Comparison of ENCODE assay signal across 21 mouse cellular contexts in the genomic region with DNA sequence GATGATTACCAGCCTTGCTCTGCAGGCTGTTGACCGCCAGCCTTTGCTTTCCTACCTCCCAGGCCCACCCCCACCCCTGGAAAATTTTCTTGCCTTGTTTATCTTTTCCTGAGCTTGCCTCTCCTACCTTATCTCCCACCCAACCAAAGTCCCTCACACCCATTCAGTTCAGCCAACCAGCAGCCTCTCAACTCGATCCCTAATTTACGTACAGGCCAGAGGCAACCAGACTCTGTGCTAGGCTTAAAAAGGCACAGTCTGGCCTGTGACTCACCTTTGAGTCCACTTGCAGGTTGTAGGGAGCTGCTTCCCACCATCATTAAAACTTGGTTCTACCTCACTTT. TPM values are rescaled to one million over a fixed set of nuclear protein-coding genes. Genes with fewer than 3 reads are reported as not detected.
DNase-seq lines count a peak whose midpoint lies in the region; ATAC-seq lines count a peak whose summit lies in the region.
"Had no signal": no experiment of that assay in that cellular context is flagged by ENCODE, and none has a peak within 500 bp of the region (broad histone marks: within the 10 kb centered on the region; RNA-seq: fewer than 3 reads in every experiment).

No protein-coding gene starts in this region.

- peak; percentile 77 for ATAC-seq in heart, embryonic 11.5 days (replicated peaks; ENCODE audit: insufficient number of reproducible peaks, low FRiP score, low TSS enrichment)
- ATAC-seq in erythroblast, adult 5-6 weeks (replicated peaks; ENCODE audit: low FRiP score, poor library complexity, severe bottlenecking) = peak; percentile 92
- ATAC-seq in liver, embryonic 13.5 days (ENCODE audit: low read depth) = peak; percentile 96
- ATAC-seq in stomach, embryonic 15.5 days (ENCODE audit: insufficient read depth, low FRiP score, low read depth) = peak; percentile 81
- no peak for ATAC-seq in forebrain, embryonic 11.5 days (replicated peaks; ENCODE audit: low FRiP score)
- ATAC-seq: forebrain, embryonic 13.5 days had no signal

- WGBS in heart, embryonic 11.5 days (ENCODE audit: insufficient replicate concordance) = 27% methylated on average over 3 of the region's 3 CpGs
- WGBS in heart, embryonic 10.5 days = 26% methylated on average over 3 of the region's 3 CpGs
- WGBS in liver, embryonic 13.5 days (ENCODE audit: insufficient replicate concordance) = 7% methylated on average over 3 of the region's 3 CpGs
- 50% methylated on average over 3 of the region's 3 CpGs for WGBS in stomach, embryonic 15.5 days
- WGBS in forebrain, embryonic 11.5 days = 85% methylated on average over 3 of the region's 3 CpGs

- H3K36me3 ChIP-seq in heart, embryonic 11.5 days (ENCODE audit: control insufficient read depth, insufficient read depth, low read length) = no peaks in the 10 kb centered on the region
- no peaks in the 10 kb centered on the region for H3K36me3 ChIP-seq in heart, embryonic 10.5 days
- H3K36me3 ChIP-seq in liver, embryonic 13.5 days = no peaks in the 10 kb centered on the region
- no peaks in the 10 kb centered on the region for H3K36me3 ChIP-seq in stomach, embryonic 15.5 days
- H3K36me3 ChIP-seq in forebrain, embryonic 11.5 days (ENCODE audit: control insufficient read depth, insufficient read depth, low read length) = no peaks in the 10 kb centered on the region
- H3K36me3 ChIP-seq: embryonic facial prominence, embryonic 13.5 days; hindbrain, embryonic 13.5 days; lung, embryonic 15.5 days had no signal

- H3K9me3 ChIP-seq in heart, embryonic 11.5 days (replicated peaks; ENCODE audit: control insufficient read depth, low read length) = no peaks in the 10 kb centered on the region
- no peaks in the 10 kb centered on the region for H3K9me3 ChIP-seq in heart, embryonic 10.5 days
- H3K9me3 ChIP-seq in liver, embryonic 13.5 days (replicated peaks) = no peaks in the 10 kb centered on the region
- no peaks in the 10 kb centered on the region for H3K9me3 ChIP-seq in stomach, embryonic 15.5 days
- H3K9me3 ChIP-seq in forebrain, embryonic 11.5 days (ENCODE audit: control insufficient read depth, low read length) = no peaks in the 10 kb centered on the region
- H3K9me3 ChIP-seq: embryonic facial prominence, embryonic 13.5 days; forebrain, embryonic 13.5 days; hindbrain, embryonic 13.5 days; lung, embryonic 15.5 days had no signal

- H3K4me1 ChIP-seq in heart, embryonic 11.5 days (ENCODE audit: control insufficient read depth, insufficient read depth, low read length) = peaks cover 13% of the 10 kb centered on the region
- H3K4me1 ChIP-seq in heart, embryonic 10.5 days = peaks cover 13% of the 10 kb centered on the region
- peaks cover 41% of the 10 kb centered on the region for H3K4me1 ChIP-seq in liver, embryonic 13.5 days (replicated peaks)
- H3K4me1 ChIP-seq in stomach, embryonic 15.5 days = peaks cover 10% of the 10 kb centered on the region
- H3K4me1 ChIP-seq in forebrain, embryonic 11.5 days (replicated peaks; ENCODE audit: control insufficient read depth, insufficient read depth, low read length) = no peaks in the 10 kb centered on the region
- H3K4me1 ChIP-seq: embryonic facial prominence, embryonic 13.5 days; forebrain, embryonic 13.5 days; hindbrain, embryonic 13.5 days had no signal

- peak overlapping the region; percentile 74 for H3K27ac ChIP-seq in heart, embryonic 11.5 days (ENCODE audit: low read depth, low read length)
- no peak overlapping the region; the same call in 1 of the 2 replicates for H3K27ac ChIP-seq in heart, embryonic 10.5 days
- peak overlapping the region; percentile 88 for H3K27ac ChIP-seq in liver, embryonic 13.5 days
- H3K27ac ChIP-seq in stomach, embryonic 15.5 days = peak overlapping the region; percentile 51; the same call in 1 of the 2 replicates
- H3K27ac ChIP-seq in forebrain, embryonic 11.5 days (ENCODE audit: low read depth, low read length) = no peak overlapping the region
- H3K27ac ChIP-seq: embryonic facial prominence, embryonic 13.5 days; forebrain, embryonic 13.5 days; gastrocnemius, adult 2 months; hindbrain, embryonic 13.5 days; left cerebral cortex, adult 2 months; lung, embryonic 15.5 days; macrophage had no signal

- H3K4me2 ChIP-seq in heart, embryonic 11.5 days = peak overlapping the region; percentile 17
- H3K4me2 ChIP-seq in liver, embryonic 13.5 days = peak overlapping the region; percentile 41
- H3K4me2 ChIP-seq in stomach, embryonic 15.5 days = no peak overlapping the region
- H3K4me2 ChIP-seq in forebrain, embryonic 11.5 days (ENCODE audit: low read depth, low read length, severe bottlenecking) = no peak overlapping the region
- H3K4me2 ChIP-seq: embryonic facial prominence, embryonic 13.5 days; forebrain, embryonic 13.5 days; hindbrain, embryonic 13.5 days; lung, embryonic 15.5 days had no signal

- no peak overlapping the region for H3K4me3 ChIP-seq in heart, embryonic 11.5 days (ENCODE audit: low read depth, low read length)
- no peak overlapping the region for H3K4me3 ChIP-seq in heart, embryonic 10.5 days
- no peak overlapping the region for H3K4me3 ChIP-seq in liver, embryonic 13.5 days (replicated peaks)
- H3K4me3 ChIP-seq in stomach, embryonic 15.5 days (replicated peaks) = no peak overlapping the region
- no peak overlapping the region for H3K4me3 ChIP-seq in forebrain, embryonic 11.5 days (ENCODE audit: low read depth, low read length)
- H3K4me3 ChIP-seq: embryonic facial prominence, embryonic 13.5 days; forebrain, embryonic 13.5 days; gastrocnemius, adult 2 months; hindbrain, embryonic 13.5 days; left cerebral cortex, adult 2 months; lung, embryonic 15.5 days had no signal

- H3K27me3 ChIP-seq in heart, embryonic 11.5 days (ENCODE audit: control insufficient read depth, insufficient read depth, low read length) = no peaks in the 10 kb centered on the region
- H3K27me3 ChIP-seq in heart, embryonic 10.5 days (ENCODE audit: insufficient read depth, poor library complexity, severe bottlenecking) = no peaks in the 10 kb centered on the region
- H3K27me3 ChIP-seq in liver, embryonic 13.5 days = no peaks in the 10 kb centered on the region
- H3K27me3 ChIP-seq in stomach, embryonic 15.5 days (replicated peaks) = no peaks in the 10 kb centered on the region
- no peaks in the 10 kb centered on the region for H3K27me3 ChIP-seq in forebrain, embryonic 11.5 days (ENCODE audit: control insufficient read depth, insufficient read depth, low read length)
- H3K27me3 ChIP-seq: embryonic facial prominence, embryonic 13.5 days; forebrain, embryonic 13.5 days; hindbrain, embryonic 13.5 days; lung, embryonic 15.5 days had no signal

- no peak overlapping the region for H3K9ac ChIP-seq in heart, embryonic 11.5 days (ENCODE audit: low read depth, low read length)
- peak overlapping the region; percentile 50 for H3K9ac ChIP-seq in liver, embryonic 13.5 days
- H3K9ac ChIP-seq in stomach, embryonic 15.5 days = no peak overlapping the region
- no peak overlapping the region for H3K9ac ChIP-seq in forebrain, embryonic 11.5 days (ENCODE audit: low read length)
- H3K9ac ChIP-seq: embryonic facial prominence, embryonic 13.5 days; forebrain, embryonic 13.5 days; hindbrain, embryonic 13.5 days; lung, embryonic 15.5 days had no signal

- no peak for DNase-seq in heart, embryonic 10.5 days (ENCODE audit: low spot score)
- no peak for DNase-seq in liver, embryonic 13.5 days
- no peak for DNase-seq in cerebellum, adult 9-11 months
- DNase-seq in forebrain, embryonic 11.5 days (ENCODE audit: low spot score) = no peak
- no peak for DNase-seq in urinary bladder, adult 18-20 months (ENCODE audit: low spot score in 2 of 2)
- DNase-seq: adrenal gland, adult 2 months; gastrocnemius, adult 2 months; heart, adult 11 months; heart, postnatal 10 days; kidney, adult 11 months; kidney, postnatal 14 days; midbrain, embryonic 14.5 days had no signal

RNA-seq across cellular contexts. Expression of a gene that starts 18.5 kb away (rescaled TPM):
- 4.9 and 5.3 TPM in 2 replicates for polyA plus RNA-seq in heart, embryonic 11.5 days (2014; fragmentation: Nextera tagmentation; extraction: Ambion mirVana)
- polyA plus RNA-seq in heart, embryonic 10.5 days (2016; fragmentation: Nextera tagmentation; extraction: Ambion mirVana) = 13.1 and 17.9 TPM in 2 replicates
- total RNA-seq in erythroblast, adult 5-6 weeks (2015; ENCODE audit: low replicate concordance) = 185 and 204 TPM in 2 replicates
- 636 and 742 TPM in 2 replicates for total RNA-seq in erythroblast, adult 5-6 weeks (2017; ENCODE audit: low replicate concordance)
- polyA plus RNA-seq in liver, embryonic 13.5 days (2015; fragmentation: Nextera tagmentation; extraction: Ambion mirVana) = 96.5 and 121 TPM in 2 replicates
- 11.4 and 13.5 TPM in 2 replicates for polyA plus RNA-seq in stomach, embryonic 15.5 days (2015; fragmentation: Nextera tagmentation; extraction: Ambion mirVana)
- polyA plus RNA-seq in forebrain, embryonic 11.5 days (2014; fragmentation: Nextera tagmentation; extraction: Ambion mirVana) = 4.0 and 4.2 TPM in 2 replicates

RNA-seq across cellular contexts. Expression of a gene that starts 33.2 kb away (rescaled TPM):
- 591 and 608 TPM in 2 replicates for polyA plus RNA-seq in heart, embryonic 11.5 days (2014; fragmentation: Nextera tagmentation; extraction: Ambion mirVana)
- polyA plus RNA-seq in heart, embryonic 10.5 days (2016; fragmentation: Nextera tagmentation; extraction: Ambion mirVana) = 517 and 596 TPM in 2 replicates
- total RNA-seq in erythroblast, adult 5-6 weeks (2015; ENCODE audit: low replicate concordance) = 292 and 308 TPM in 2 replicates
- total RNA-seq in erythroblast, adult 5-6 weeks (2017; ENCODE audit: low replicate concordance) = 237 and 436 TPM in 2 replicates
- 741 and 746 TPM in 2 replicates for polyA plus RNA-seq in liver, embryonic 13.5 days (2015; fragmentation: Nextera tagmentation; extraction: Ambion mirVana)
- polyA plus RNA-seq in stomach, embryonic 15.5 days (2015; fragmentation: Nextera tagmentation; extraction: Ambion mirVana) = 765 and 776 TPM in 2 replicates
- 699 and 715 TPM in 2 replicates for polyA plus RNA-seq in forebrain, embryonic 11.5 days (2014; fragmentation: Nextera tagmentation; extraction: Ambion mirVana)

RNA-seq across cellular contexts. Expression of a gene that starts 51.0 kb away (rescaled TPM):
- 0.77 and 1.0 TPM in 2 replicates for polyA plus RNA-seq in heart, embryonic 11.5 days (2014; fragmentation: Nextera tagmentation; extraction: Ambion mirVana)
- polyA plus RNA-seq in heart, embryonic 10.5 days (2016; fragmentation: Nextera tagmentation; extraction: Ambion mirVana) = 0.52 and 1.1 TPM in 2 replicates
- 1.9 TPM in 1 of 2 replicates, not detected in the other for total RNA-seq in erythroblast, adult 5-6 weeks (2015; ENCODE audit: low replicate concordance)
- not detected in 2 replicates for total RNA-seq in erythroblast, adult 5-6 weeks (2017; ENCODE audit: low replicate concordance)
- 0.12 and 0.21 TPM in 2 replicates for polyA plus RNA-seq in liver, embryonic 13.5 days (2015; fragmentation: Nextera tagmentation; extraction: Ambion mirVana)
- polyA plus RNA-seq in stomach, embryonic 15.5 days (2015; fragmentation: Nextera tagmentation; extraction: Ambion mirVana) = 0.58 and 0.78 TPM in 2 replicates
- polyA plus RNA-seq in forebrain, embryonic 11.5 days (2014; fragmentation: Nextera tagmentation; extraction: Ambion mirVana) = 4.7 and 5.5 TPM in 2 replicates
- total RNA-seq: gastrocnemius, adult 2 months had no signal
- polyA plus RNA-seq: macrophage had no signal

Comparison
In these comparisons a context has a peak if more than half of its experiments do, and no peak if none do; other contexts are left out.
1. H3K27ac ChIP-seq: peak in heart, embryonic 11.5 days (single experiment), liver, embryonic 13.5 days (single experiment) and stomach, embryonic 15.5 days (single experiment); none in heart, embryonic 10.5 days (single experiment) and forebrain, embryonic 11.5 days (single experiment).
2. H3K4me2 ChIP-seq: peak in heart, embryonic 11.5 days (single experiment) and liver, embryonic 13.5 days (single experiment); none in stomach, embryonic 15.5 days (single experiment) and forebrain, embryonic 11.5 days (single experiment).